Mouse (Mus musculus): Measurements from ENCODE around the gene Hpcal1. TPM values are rescaled to one million over a fixed set of nuclear protein-coding genes. Genes with fewer than 3 reads are reported as not detected.

Gene Hpcal1
- polyA plus RNA-seq, 1 experiment from 2014 or later = 92.6 TPM

GRCm38 (mm10) chr12:17723182-17723570, 32.5 kb downstream of the Hpcal1 start:
- Histone ChIP-seq H3K9me3 (no peaks in the 10 kb centered on the region), H3K36me3 (replicated peaks) (no peaks in the 10 kb centered on the region), H3K9ac (no peak overlapping the region), H3K4me1 (peaks cover 14% of the 10 kb centered on the region), H3K27ac (no peak overlapping the region), H3K27me3 (replicated peaks) (no peaks in the 10 kb centered on the region), H3K4me2 (no peak overlapping the region), H3K4me3 (no peak overlapping the region)
- no peak for ATAC-seq (replicated peaks)
- 94% methylated on average over 1 of the region's 1 CpGs for WGBS

GRCm38 (mm10) chr12:17723999-17724398, 33.3 kb downstream of the Hpcal1 start:
- H3K4me3 ChIP-seq = no peak overlapping the region
- no peak for ATAC-seq (replicated peaks)
- H3K4me2 ChIP-seq = no peak overlapping the region
- peaks cover 14% of the 10 kb centered on the region for H3K4me1 ChIP-seq
- no peaks in the 10 kb centered on the region for H3K27me3 ChIP-seq (replicated peaks)
- H3K27ac ChIP-seq = no peak overlapping the region
- H3K36me3 ChIP-seq (replicated peaks) = no peaks in the 10 kb centered on the region
- 79% methylated on average over 6 of the region's 6 CpGs for WGBS
- no peaks in the 10 kb centered on the region for H3K9me3 ChIP-seq
- H3K9ac ChIP-seq = no peak overlapping the region

GRCm38 (mm10) chr12:17724412-17725090, 33.9 kb downstream of the Hpcal1 start:
- peaks cover 14% of the 10 kb centered on the region for H3K4me1 ChIP-seq
- no peak for ATAC-seq (replicated peaks)
- H3K4me2 ChIP-seq = no peak overlapping the region
- H3K9me3 ChIP-seq = no peaks in the 10 kb centered on the region
- no peaks in the 10 kb centered on the region for H3K27me3 ChIP-seq (replicated peaks)
- no peaks in the 10 kb centered on the region for H3K36me3 ChIP-seq (replicated peaks)
- H3K27ac ChIP-seq = no peak overlapping the region
- H3K4me3 ChIP-seq = no peak overlapping the region
- 70% methylated on average over 3 of the region's 3 CpGs for WGBS
- no peak overlapping the region for H3K9ac ChIP-seq

- H3K27me3 ChIP-seq (replicated peaks) = no peaks in the 10 kb centered on the region
- no peak overlapping the region for H3K27ac ChIP-seq
- no peak for ATAC-seq (replicated peaks)
- H3K36me3 ChIP-seq (replicated peaks) = no peaks in the 10 kb centered on the region
- H3K4me3 ChIP-seq = no peak overlapping the region
- H3K4me1 ChIP-seq = peaks cover 14% of the 10 kb centered on the region
- H3K9me3 ChIP-seq = no peaks in the 10 kb centered on the region
- H3K4me2 ChIP-seq = no peak overlapping the region
- H3K9ac ChIP-seq = no peak overlapping the region
- WGBS = 79% methylated on average over 6 of the region's 6 CpGs
Measured at GRCm38 (mm10) chr12:17725592-17725991, 34.9 kb downstream of the Hpcal1 start.

DNA sequence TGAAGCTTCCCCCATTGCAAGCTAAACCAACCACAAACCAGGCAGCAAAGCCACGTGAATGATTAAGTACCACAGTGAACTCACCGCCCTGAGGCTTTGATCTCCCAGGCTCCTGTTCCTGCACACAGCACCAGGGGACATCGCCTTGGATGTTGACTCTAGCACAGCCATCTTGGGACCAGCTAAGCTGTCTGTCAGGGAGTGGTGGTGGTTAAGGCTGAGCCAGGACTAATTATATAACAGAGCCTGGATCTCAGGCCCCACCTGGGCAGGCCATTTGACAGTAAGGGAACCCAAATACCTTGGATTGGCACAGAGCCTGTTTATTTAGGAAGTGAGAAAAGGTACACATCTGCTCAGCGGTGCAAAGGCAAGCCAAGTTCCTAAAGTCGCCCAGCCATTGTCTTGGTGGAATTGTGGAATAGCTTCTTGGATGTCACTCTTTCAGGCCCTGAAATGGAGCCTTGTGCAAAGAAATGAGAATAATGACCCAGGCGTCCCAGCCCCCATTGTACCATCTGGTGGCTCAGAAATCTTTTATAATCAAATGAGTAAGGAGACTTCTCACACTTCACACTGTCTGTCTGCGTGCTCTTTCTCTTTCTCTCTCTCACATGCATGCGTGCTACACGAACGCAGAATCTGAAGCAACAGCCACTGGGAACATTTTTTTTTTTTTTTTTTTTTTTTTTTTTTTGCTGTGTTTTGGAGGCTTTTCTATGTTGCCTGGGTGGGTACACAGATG, 36.1 kb downstream of the Hpcal1 start:
- WGBS = 39% methylated on average over 10 of the region's 10 CpGs
- peaks cover 14% of the 10 kb centered on the region for H3K4me1 ChIP-seq
- 0 out of 2 replicates have a peak overlapping the region, but pooled peaks have one; percentile 17 for H3K27ac ChIP-seq
- H3K9ac ChIP-seq = no peak overlapping the region
- H3K27me3 ChIP-seq (replicated peaks) = no peaks in the 10 kb centered on the region
- no peaks in the 10 kb centered on the region for H3K36me3 ChIP-seq (replicated peaks)
- no peaks in the 10 kb centered on the region for H3K9me3 ChIP-seq
- H3K4me3 ChIP-seq = no peak overlapping the region
- ATAC-seq (replicated peaks) = peak; percentile 41
- H3K4me2 ChIP-seq = no peak overlapping the region

- H3K4me3 ChIP-seq = no peak overlapping the region
- H3K4me1 ChIP-seq = peaks cover 14% of the 10 kb centered on the region
- no peaks in the 10 kb centered on the region for H3K9me3 ChIP-seq
- no peak overlapping the region for H3K27ac ChIP-seq
- no peak overlapping the region for H3K4me2 ChIP-seq
- WGBS = 70% methylated on average over 13 of the region's 13 CpGs
- H3K27me3 ChIP-seq (replicated peaks) = no peaks in the 10 kb centered on the region
- ATAC-seq (replicated peaks) = no peak
- no peak overlapping the region for H3K9ac ChIP-seq
- H3K36me3 ChIP-seq (replicated peaks) = no peaks in the 10 kb centered on the region
Measured at GRCm38 (mm10) chr12:17727676-17728339, 37.2 kb downstream of the Hpcal1 start.

- Histone ChIP-seq H3K36me3 (replicated peaks) (no peaks in the 10 kb centered on the region), H3K27me3 (replicated peaks) (no peaks in the 10 kb centered on the region), H3K27ac (no peak overlapping the region), H3K4me2 (no peak overlapping the region), H3K9ac (no peak overlapping the region), H3K4me1 (peaks cover 14% of the 10 kb centered on the region), H3K4me3 (no peak overlapping the region), H3K9me3 (no peaks in the 10 kb centered on the region)
- 79% methylated on average over 13 of the region's 13 CpGs for WGBS
- ATAC-seq (replicated peaks) = no peak
Measured at GRCm38 (mm10) chr12:17729211-17729900, 38.7 kb downstream of the Hpcal1 start.

- Histone ChIP-seq H3K4me3 (no peak overlapping the region), H3K9me3 (no peaks in the 10 kb centered on the region), H3K9ac (no peak overlapping the region), H3K27me3 (replicated peaks) (no peaks in the 10 kb centered on the region), H3K4me2 (no peak overlapping the region), H3K36me3 (replicated peaks) (no peaks in the 10 kb centered on the region), H3K4me1 (peaks cover 6% of the 10 kb centered on the region; the same call in 1 of the 2 replicates), H3K27ac (no peak overlapping the region)
- ATAC-seq (replicated peaks) = no peak
- 88% methylated on average over 7 of the region's 7 CpGs for WGBS
Measured at GRCm38 (mm10) chr12:17732006-17732405, 41.4 kb downstream of the Hpcal1 start.

DNA sequence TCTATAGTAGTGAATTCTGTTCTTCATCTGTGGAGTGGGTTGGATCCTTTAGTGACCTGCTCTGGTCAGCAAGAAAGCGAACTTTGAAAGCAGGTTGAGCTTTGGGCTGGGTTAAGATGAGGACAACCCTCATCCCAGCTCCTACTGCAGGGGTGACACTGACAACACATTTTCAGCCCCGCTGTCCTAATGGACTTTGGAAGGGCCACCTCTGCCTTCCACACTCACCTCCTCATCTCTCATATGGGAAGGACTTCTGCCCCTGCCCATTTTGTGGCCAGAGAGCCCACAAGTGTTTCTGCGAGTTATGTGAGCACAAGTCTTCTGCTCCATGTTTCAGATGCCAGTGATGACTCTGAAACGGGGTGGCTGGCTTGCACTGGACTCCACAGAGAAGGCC, 41.9 kb downstream of the Hpcal1 start:
- no peak overlapping the region for H3K9ac ChIP-seq
- no peaks in the 10 kb centered on the region for H3K9me3 ChIP-seq
- WGBS = 86% methylated on average over 4 of the region's 4 CpGs
- ATAC-seq (replicated peaks) = no peak
- H3K4me2 ChIP-seq = no peak overlapping the region
- H3K27me3 ChIP-seq (replicated peaks) = no peaks in the 10 kb centered on the region
- H3K4me3 ChIP-seq = no peak overlapping the region
- H3K27ac ChIP-seq = no peak overlapping the region
- H3K4me1 ChIP-seq = peaks cover 2% of the 10 kb centered on the region; the same call in 1 of the 2 replicates
- H3K36me3 ChIP-seq (replicated peaks) = no peaks in the 10 kb centered on the region

GRCm38 (mm10) chr12:17733114-17733904, 42.7 kb downstream of the Hpcal1 start:
- no peak overlapping the region for H3K27ac ChIP-seq
- ATAC-seq (replicated peaks) = no peak
- H3K9ac ChIP-seq = no peak overlapping the region
- H3K27me3 ChIP-seq (replicated peaks) = no peaks in the 10 kb centered on the region
- H3K4me3 ChIP-seq = no peak overlapping the region
- H3K36me3 ChIP-seq (replicated peaks) = no peaks in the 10 kb centered on the region
- WGBS = 65% methylated on average over 6 of the region's 6 CpGs
- H3K4me2 ChIP-seq = no peak overlapping the region
- no peaks in the 10 kb centered on the region for H3K4me1 ChIP-seq
- H3K9me3 ChIP-seq = no peaks in the 10 kb centered on the region

- no peak overlapping the region for H3K4me2 ChIP-seq
- H3K4me1 ChIP-seq = no peaks in the 10 kb centered on the region
- no peak overlapping the region for H3K27ac ChIP-seq
- 92% methylated on average over 6 of the region's 6 CpGs for WGBS
- no peak overlapping the region for H3K4me3 ChIP-seq
- no peaks in the 10 kb centered on the region for H3K9me3 ChIP-seq
- H3K36me3 ChIP-seq (replicated peaks) = no peaks in the 10 kb centered on the region
- no peak for ATAC-seq (replicated peaks)
- H3K27me3 ChIP-seq (replicated peaks) = no peaks in the 10 kb centered on the region
- H3K9ac ChIP-seq = no peak overlapping the region
Measured at GRCm38 (mm10) chr12:17736396-17736795, 45.7 kb downstream of the Hpcal1 start.

Data from midbrain, embryonic 15.5 days (tissue).